Mouse (Mus musculus): Measurements from ENCODE around the gene Olfr774.
"Not testable (repeated sequence)": the region's sequence is repeated elsewhere in the genome, so short reads cannot be mapped to it uniquely, and the experiment has no call there.

Olfr774 gene

DNA sequence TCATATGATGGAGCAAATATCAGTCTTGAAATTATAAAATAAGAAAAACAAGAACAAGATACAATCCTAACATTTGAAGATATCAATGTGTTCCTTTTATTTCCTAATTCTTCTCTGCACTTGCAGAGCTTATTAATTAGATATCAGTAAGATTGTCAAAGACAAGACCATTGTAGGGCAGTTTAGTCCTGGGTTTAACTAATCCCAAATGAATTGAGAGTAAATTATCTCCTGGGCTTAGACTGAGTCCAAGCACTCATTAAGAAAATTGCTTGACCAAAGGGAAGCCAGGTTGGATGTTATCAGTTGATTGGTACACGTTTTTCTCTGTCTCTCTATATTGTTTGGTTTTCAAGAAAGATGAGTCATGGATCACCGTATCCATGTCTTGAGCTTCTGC is at the start of gene Olfr774:
Gene Olfr774 (plus strand): TSS at position 301 of the 400 bp plus-strand sequence.
- DNase-seq (ENCODE audit: low read depth in 2 of 2, low spot score in 2 of 2): no peak

DNA sequence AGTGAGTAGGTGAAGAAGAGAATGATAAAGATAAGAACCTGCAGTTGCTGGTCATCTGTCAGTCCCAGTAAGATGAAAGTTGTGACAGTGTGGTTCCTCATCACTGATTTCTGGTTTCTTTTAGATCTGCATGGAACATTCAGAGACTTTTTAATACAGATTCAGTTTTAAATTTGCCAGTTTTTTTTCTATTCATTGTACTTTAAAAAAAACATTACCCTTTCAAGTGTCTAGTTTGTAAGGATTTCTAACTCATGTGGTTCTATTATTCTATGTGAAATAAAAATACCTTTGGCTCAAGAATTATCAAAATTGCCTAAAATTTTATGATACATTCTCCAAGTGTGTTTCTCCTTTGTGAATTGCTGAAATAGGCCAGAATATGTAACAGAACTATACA is 48.7 kb upstream of the Olfr774 start, which contains the start of gene Olfr773:
Gene Olfr773 (minus strand): TSS at position 101 of the 400 bp plus-strand sequence.
- DNase-seq (ENCODE audit: low read depth in 2 of 2, low spot score in 2 of 2): not testable (repeated sequence)

DNA sequence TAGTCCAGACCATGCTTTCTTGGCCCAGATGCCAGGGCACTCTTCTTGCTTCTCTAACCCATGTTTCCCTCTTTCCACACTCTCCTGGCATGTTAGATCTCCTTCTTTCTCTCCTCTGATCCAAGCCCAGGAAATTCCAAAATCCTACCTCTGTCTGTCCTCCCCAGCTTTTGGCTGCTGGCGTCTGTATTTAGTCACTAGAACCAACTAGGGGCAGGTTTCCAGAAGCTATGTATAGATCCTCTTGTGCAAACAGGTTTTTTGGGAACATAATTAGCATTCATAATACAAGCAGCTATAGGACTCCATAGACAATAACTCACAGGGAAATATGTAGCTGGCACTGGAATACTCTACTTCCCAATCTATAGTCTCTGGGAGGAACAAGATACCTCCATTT is 5.3 kb upstream of the Olfr774 start:
- no peak for DNase-seq (ENCODE audit: low read depth in 2 of 2, low spot score in 2 of 2)

DNA sequence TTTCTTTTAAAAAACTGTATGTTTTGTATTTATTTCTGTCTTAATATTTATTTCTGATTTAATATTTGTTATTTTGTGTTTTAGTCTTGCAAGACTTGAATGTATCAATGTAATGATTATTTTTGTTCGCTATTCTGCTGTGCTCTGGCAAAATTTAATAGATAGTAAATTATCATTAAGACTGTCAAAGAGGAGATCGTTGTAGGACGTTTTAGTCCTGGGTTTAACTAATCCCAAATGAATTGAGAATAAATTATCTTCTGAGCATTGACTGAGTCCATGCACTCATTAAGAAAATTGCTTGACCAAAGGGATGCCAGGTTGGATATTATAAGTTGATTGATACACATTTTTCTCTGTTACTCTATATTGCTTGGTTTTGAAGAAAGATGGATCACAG is 12.1 kb downstream of the Olfr774 start, which contains the start of gene Olfr775:
Gene Olfr775 (plus strand): TSS at position 301 of the 400 bp plus-strand sequence.
- no peak for DNase-seq (ENCODE audit: low read depth in 2 of 2, low spot score in 2 of 2)

DNA sequence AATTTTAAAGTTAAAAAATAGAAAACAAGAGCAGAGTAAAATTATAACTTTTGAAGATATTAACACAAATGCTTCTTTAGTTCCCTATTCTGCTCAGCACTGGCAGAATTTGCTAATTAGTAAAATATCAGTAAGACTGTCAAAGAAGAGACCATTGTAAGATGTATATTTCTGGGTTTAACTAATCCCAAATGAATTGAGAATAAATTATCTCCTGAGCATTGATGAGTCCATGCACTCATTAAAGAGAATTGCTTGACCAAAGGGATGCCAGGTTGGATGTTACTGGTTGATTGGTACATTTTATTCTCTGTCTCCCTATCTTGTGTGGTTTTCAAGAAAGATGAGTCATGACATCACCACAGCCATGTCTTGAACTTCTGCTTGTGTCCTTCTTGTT is 22.8 kb downstream of the Olfr774 start, which contains the start of gene Olfr776:
Gene Olfr776 (plus strand): TSS at position 301 of the 400 bp plus-strand sequence.
- DNase-seq (ENCODE audit: low read depth in 2 of 2, low spot score in 2 of 2): no peak

DNA sequence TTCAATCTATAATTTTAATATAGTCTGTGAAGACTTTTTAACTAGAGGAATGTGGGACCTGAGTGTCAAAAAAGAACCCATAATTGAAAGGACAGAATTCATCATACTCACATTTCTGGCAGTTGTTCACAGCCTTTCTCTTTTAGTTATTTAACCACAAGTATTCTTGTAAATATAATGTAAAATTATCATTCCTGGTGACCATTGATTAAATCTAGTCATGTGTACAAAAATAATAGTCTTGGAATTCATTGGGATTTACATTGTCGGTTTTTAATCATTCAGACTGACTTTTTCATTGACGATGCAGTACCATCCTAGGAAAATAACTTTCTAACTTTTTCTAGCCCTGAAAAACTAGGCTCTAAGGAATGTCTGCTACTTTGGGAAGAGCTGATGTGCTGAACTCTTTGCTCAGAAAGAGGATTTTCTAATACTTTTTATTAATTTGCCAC is 35.1 kb downstream of the Olfr774 start, which contains the start of gene Olfr777:
Gene Olfr777 (minus strand): TSS at position 405 of the 455 bp plus-strand sequence.
- no peak for DNase-seq (ENCODE audit: low read depth in 2 of 2, low spot score in 2 of 2)

Data from CD8-positive naive resting alpha-beta T cell, adult 2 months (primary cell).